Mouse (Mus musculus) central nervous system, embryonic 11.5 days (tissue): ENCODE measurements around the gene Agr2. TPM values are rescaled to one million over a fixed set of nuclear protein-coding genes. Genes with fewer than 3 reads are reported as not detected.

Source experiments
- polyA plus RNA-seq: library from polyadenylated mRNA; depleted of rRNA; stranded (reverse); fragments of >200 nt; gene quantifications from 2 replicates; pipeline ENCODE4 v1.2.3, GENCODE M21; 2012; rRNA removed

The Agr2 gene
- 0.11 and 0.14 TPM in 2 replicates for polyA plus RNA-seq

DNA sequence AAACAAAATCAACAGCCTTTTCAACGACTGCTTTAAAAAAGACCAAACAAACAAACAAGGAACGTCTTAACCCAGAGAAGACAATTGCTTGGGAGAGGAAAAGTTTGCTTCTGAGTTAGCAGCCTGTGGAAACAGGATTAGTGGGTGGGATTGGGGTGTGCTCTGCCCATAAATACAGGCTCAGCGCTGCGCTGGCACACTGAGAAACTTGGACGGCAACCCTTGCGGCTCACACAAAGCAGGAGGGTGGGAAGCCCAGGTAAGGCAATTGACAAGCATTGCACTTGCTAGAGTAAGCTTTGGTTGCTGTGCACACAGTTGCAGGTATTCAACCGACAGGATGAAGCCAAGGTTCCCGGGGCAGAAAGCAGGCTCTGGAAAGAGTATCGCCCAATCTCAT is at the start of gene Agr2:
Gene Agr2, plus strand, starts transcription at position 197 of the 400 bp plus-strand sequence.

DNA sequence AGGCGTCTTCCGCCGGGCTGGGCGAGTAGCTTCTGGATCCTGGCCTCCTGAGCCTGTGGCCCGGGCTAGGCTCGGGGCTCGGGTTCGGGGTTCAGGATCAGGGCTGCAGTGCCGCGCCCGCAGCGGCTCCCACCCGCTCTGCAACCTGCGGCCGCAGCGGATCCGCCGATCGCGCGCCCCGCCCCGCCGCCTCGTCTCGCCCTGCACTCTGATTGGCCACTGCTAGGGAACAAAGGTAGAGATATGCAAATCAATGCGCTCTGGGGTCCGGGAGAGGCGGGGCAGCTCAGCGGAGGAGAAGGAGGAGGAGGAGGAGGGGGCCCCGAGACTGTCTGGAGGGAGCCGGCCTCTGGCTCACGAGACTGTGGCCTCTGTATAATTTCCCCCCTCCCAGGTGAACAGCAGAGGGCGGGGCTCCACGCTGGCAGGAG is 49.7 kb downstream of the Agr2 start, which contains the start of gene Tspan13:
Gene Tspan13, minus strand, starts transcription at position 153 of the 431 bp plus-strand sequence.

Other genes starting within 250 kb of the Agr2 start
- not detected in 2 replicates for gene Agr3, start 67.3 kb upstream of the Agr2 start, polyA plus RNA-seq
- 87.1 and 137 TPM in 2 replicates for gene Tspan13, start 49.6 kb downstream of the Agr2 start, polyA plus RNA-seq
- gene Ankmy2, start 164.2 kb downstream of the Agr2 start, polyA plus RNA-seq: 20.1 and 20.8 TPM in 2 replicates
- 164 and 169 TPM in 2 replicates for gene Bzw2, start 165.2 kb downstream of the Agr2 start, polyA plus RNA-seq